Mouse (Mus musculus) left cerebral cortex, postnatal 14 days (tissue): ENCODE data around the gene Dnase2b. TPM values are rescaled to one million over a fixed set of nuclear protein-coding genes. Genes with fewer than 3 reads are reported as not detected.

Experiments
- total RNA-seq, 2 experiments: library from RNA; stranded (reverse); gene quantifications; 2 replicates each; pipeline ENCODE4 v1.2.3; 2021

The Dnase2b gene
- total RNA-seq, 2 experiments from 2014 or later: not detected

Other genes with a start within 250 kb of the Dnase2b start
- gene Ssx2ip, start 211.0 kb downstream of the Dnase2b start, total RNA-seq: 100 to 1,000 TPM; 121 to 126 TPM
- gene Ctbs, start 165.8 kb downstream of the Dnase2b start, total RNA-seq: 1 to 10 TPM; 6.3 to 7.2 TPM
- 1 to 10 TPM; 5.0 to 5.5 TPM for gene Spata1, start 115.8 kb downstream of the Dnase2b start, total RNA-seq
- gene Gng5, start 115.8 kb downstream of the Dnase2b start, total RNA-seq: 10 to 100 TPM; 49.7 to 50.1 TPM
- 10 to 100 TPM; 13.3 to 14.2 TPM for gene Rpf1, start 94.2 kb downstream of the Dnase2b start, total RNA-seq
- 1 to 10 TPM in 1 of 2 experiments, under 1 TPM in 1; 0.76 to 1.3 TPM for gene Uox, start 45.2 kb downstream of the Dnase2b start, total RNA-seq
- gene 4930503B20Rik, start 35.7 kb upstream of the Dnase2b start, total RNA-seq: under 1 TPM; 0.24 to 0.57 TPM
- not detected for gene Samd13, start 70.0 kb upstream of the Dnase2b start, total RNA-seq
- gene Prkacb, start 197.4 kb upstream of the Dnase2b start, total RNA-seq: 100 to 1,000 TPM; 515 to 525 TPM
- gene Ttll7, start 236.8 kb upstream of the Dnase2b start, total RNA-seq: 100 to 1,000 TPM; 145 to 154 TPM